Mouse (Mus musculus): Measurements from ENCODE around the gene Gm5460. TPM values are rescaled to one million over a fixed set of nuclear protein-coding genes. Genes with fewer than 3 reads are reported as not detected.

Gene Gm5460
- polyA plus RNA-seq, 2 experiments = not detected

DNA sequence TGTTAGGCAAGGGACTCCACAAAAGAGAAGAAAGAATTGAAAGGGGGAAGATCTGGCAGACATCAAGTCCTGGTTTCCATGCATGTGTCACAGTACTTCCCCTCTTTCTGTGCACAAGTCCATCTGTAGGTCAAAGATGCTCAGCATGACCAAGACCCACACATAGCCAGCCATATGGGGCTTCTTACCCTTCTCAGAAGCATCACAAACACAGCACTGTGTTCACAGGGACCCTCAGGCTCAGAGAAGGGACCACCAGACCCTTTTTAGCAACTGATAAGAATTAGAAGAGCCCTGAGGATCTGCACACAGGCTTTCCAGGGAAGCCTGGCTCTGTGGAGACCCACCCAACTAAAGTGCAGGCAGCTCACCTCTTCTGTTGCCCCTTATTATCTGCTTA, 16.5 kb upstream of the Gm5460 start:
- DNase-seq (ENCODE audit: low read depth in 3 of 3, low spot score in 3 of 3) = no peak
- no peak for ATAC-seq (ENCODE audit: insufficient read depth)

DNA sequence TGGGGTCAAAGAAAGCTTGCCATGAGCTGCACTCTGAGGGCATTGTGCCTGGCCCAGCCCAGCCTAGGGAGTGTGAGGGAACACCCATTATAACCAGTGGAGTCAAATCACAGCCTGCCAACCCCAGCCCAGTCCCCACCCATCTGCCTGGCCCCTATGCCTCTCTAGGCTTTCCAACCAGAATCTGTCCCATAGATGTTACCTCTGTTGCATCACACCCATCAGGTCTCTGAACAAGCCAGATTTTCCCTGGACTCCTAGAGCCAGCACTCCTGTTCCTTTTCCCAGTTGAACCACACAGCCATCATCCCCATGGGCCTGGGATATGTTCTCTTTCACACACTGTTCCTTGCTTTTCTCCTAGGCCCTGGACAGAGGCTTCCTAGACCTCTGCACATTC, 15.1 kb upstream of the Gm5460 start:
- no peaks in the 10 kb centered on the region for H3K36me3 ChIP-seq (replicated peaks; ENCODE audit: control insufficient read depth, insufficient read depth, low read depth)
- no peak overlapping the region for H3K4me2 ChIP-seq (ENCODE audit: low read depth)
- ATAC-seq (ENCODE audit: insufficient read depth) = no peak
- no peak overlapping the region for H3K27ac ChIP-seq
- no peaks in the 10 kb centered on the region for H3K27me3 ChIP-seq (ENCODE audit: control insufficient read depth, insufficient read depth, low read length)
- TF ChIP-seq EP300 (IDR thresholded peaks at IDR 0.05; ENCODE audit: low read depth) = no peak
- TF ChIP-seq CTCF (IDR thresholded peaks at IDR 0.05; ENCODE audit: low read depth) = no peak
- no peak overlapping the region for H3K9ac ChIP-seq (replicated peaks)
- no peaks in the 10 kb centered on the region for H3K9me3 ChIP-seq (ENCODE audit: control insufficient read depth, low read length)
- H3K4me3 ChIP-seq (ENCODE audit: insufficient read depth in 1 of 2, low read depth in 2 of 2, low read length in 2 of 2) = no peak overlapping the region
- no peaks in the 10 kb centered on the region for H3K4me1 ChIP-seq (replicated peaks; ENCODE audit: control insufficient read depth in 2 of 2, insufficient read depth in 2 of 2, low read length in 1 of 2)
- DNase-seq (ENCODE audit: low read depth in 3 of 3, low spot score in 3 of 3) = no peak

More for the DNA sequence above, 16.5 kb upstream of the Gm5460 start:
- Histone ChIP-seq H3K4me2 (ENCODE audit: low read depth) (no peak overlapping the region), H3K36me3 (replicated peaks; ENCODE audit: control insufficient read depth, insufficient read depth, low read depth) (no peaks in the 10 kb centered on the region), H3K9me3 (ENCODE audit: control insufficient read depth, low read length) (no peaks in the 10 kb centered on the region), H3K27ac (no peak overlapping the region), H3K4me1 (replicated peaks; ENCODE audit: control insufficient read depth in 2 of 2, insufficient read depth in 2 of 2, low read length in 1 of 2) (no peaks in the 10 kb centered on the region), H3K9ac (replicated peaks) (no peak overlapping the region), H3K4me3 (ENCODE audit: insufficient read depth in 1 of 2, low read depth in 2 of 2, low read length in 2 of 2) (no peak overlapping the region), H3K27me3 (ENCODE audit: control insufficient read depth, insufficient read depth, low read length) (no peaks in the 10 kb centered on the region)
- TF ChIP-seq CTCF (IDR thresholded peaks at IDR 0.05; ENCODE audit: low read depth) = no peak
- TF ChIP-seq EP300 (IDR thresholded peaks at IDR 0.05; ENCODE audit: low read depth) = no peak

DNA sequence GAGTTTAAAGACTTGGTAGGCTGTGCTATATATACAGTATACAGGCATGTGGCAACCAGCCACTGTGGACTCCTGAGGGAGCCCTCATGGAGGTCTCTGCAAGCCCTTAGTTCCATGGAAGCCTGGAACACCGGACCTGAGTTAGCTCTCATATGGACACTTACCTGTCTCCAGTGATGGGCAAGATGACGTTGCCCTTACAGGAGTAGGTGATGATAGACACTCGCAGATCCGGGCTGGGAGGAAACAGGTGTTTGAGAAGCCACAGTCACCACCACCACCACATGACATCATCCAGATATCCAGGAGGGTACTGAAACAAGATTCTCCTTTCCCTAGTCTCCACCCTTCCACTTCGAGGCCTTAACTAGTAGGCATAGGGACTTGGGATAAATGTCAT, 14.2 kb upstream of the Gm5460 start:
- TF ChIP-seq CTCF (IDR thresholded peaks at IDR 0.05; ENCODE audit: low read depth) = no peak
- no peak for TF ChIP-seq EP300 (IDR thresholded peaks at IDR 0.05; ENCODE audit: low read depth)
- H3K4me2 ChIP-seq (ENCODE audit: low read depth) = no peak overlapping the region
- H3K9me3 ChIP-seq (ENCODE audit: control insufficient read depth, low read length) = no peaks in the 10 kb centered on the region
- no peaks in the 10 kb centered on the region for H3K36me3 ChIP-seq (replicated peaks; ENCODE audit: control insufficient read depth, insufficient read depth, low read depth)
- H3K4me1 ChIP-seq (replicated peaks; ENCODE audit: control insufficient read depth in 2 of 2, insufficient read depth in 2 of 2, low read length in 1 of 2) = no peaks in the 10 kb centered on the region
- DNase-seq (ENCODE audit: low read depth in 3 of 3, low spot score in 3 of 3) = no peak
- H3K27ac ChIP-seq = no peak overlapping the region
- no peaks in the 10 kb centered on the region for H3K27me3 ChIP-seq (ENCODE audit: control insufficient read depth, insufficient read depth, low read length)
- no peak overlapping the region for H3K9ac ChIP-seq (replicated peaks)
- ATAC-seq (ENCODE audit: insufficient read depth) = no peak
- H3K4me3 ChIP-seq (ENCODE audit: insufficient read depth in 1 of 2, low read depth in 2 of 2, low read length in 2 of 2) = no peak overlapping the region
- WGBS (ENCODE audit: insufficient replicate concordance) = 52% methylated on average over 5 of the region's 5 CpGs

DNA sequence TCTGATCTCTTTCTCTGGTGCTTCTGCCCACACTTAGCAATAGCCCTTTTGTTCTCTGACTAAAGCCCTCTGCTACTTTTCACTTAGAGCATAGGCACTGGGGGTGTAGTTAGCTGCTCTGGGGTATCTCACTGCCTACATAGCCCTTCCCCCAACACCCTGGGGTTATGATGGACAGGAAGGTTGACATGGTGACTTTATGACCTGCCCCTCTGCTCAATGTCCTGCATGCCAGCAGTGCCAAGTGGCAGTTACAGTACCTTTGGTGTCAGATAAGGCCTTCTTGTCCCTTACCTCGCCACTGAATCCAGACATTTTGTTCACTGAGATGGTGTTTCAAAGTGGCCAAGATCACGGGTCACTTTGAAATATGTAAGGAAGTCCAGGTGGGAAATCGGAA, 1.5 kb upstream of the Gm5460 start, which contains the start of gene Gm30083:
TSS of gene Gm30083 (minus strand) at position 120 of the 400 bp plus-strand sequence.
- H3K36me3 ChIP-seq (replicated peaks; ENCODE audit: control insufficient read depth, insufficient read depth, low read depth) = no peaks in the 10 kb centered on the region
- no peaks in the 10 kb centered on the region for H3K4me1 ChIP-seq (replicated peaks; ENCODE audit: control insufficient read depth in 2 of 2, insufficient read depth in 2 of 2, low read length in 1 of 2)
- H3K27ac ChIP-seq = no peak within 1 kb of the TSS
- 49% methylated on average over 3 of the region's 3 CpGs for WGBS (ENCODE audit: insufficient replicate concordance)
- H3K4me3 ChIP-seq (ENCODE audit: insufficient read depth in 1 of 2, low read depth in 2 of 2, low read length in 2 of 2) = no peak within 1 kb of the TSS
- DNase-seq (ENCODE audit: low read depth in 3 of 3, low spot score in 3 of 3) (no peak), ATAC-seq (ENCODE audit: insufficient read depth) (no peak)
- H3K9ac ChIP-seq (replicated peaks) = no peak within 1 kb of the TSS
- H3K4me2 ChIP-seq (ENCODE audit: low read depth) = no peak within 1 kb of the TSS
- H3K9me3 ChIP-seq (ENCODE audit: control insufficient read depth, low read length) = no peaks in the 10 kb centered on the region
- TF ChIP-seq CTCF (IDR thresholded peaks at IDR 0.05; ENCODE audit: low read depth) (no peak), EP300 (IDR thresholded peaks at IDR 0.05; ENCODE audit: low read depth) (no peak)
- H3K27me3 ChIP-seq (ENCODE audit: control insufficient read depth, insufficient read depth, low read length) = no peaks in the 10 kb centered on the region

DNA sequence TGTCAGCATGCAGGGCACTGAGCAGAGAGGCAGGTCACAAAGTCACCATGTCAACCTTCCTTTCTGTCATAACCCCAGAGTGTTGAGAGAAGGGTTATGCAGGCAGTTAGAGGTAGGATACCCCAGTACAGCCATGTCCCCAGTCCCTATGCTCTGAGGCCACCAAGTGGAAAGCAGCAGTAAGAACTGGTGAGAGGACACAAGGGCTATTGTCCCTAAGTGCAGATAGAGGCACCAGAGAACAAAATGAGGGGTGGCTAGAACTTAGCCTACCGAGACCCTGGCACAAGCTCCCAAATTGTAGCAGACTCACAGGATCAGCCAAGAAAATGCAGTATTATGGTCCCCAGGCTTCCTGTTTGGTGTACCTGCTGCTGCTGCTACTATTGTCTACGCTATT, 380 bp downstream of the Gm5460 start:
- Histone ChIP-seq H3K9me3 (ENCODE audit: control insufficient read depth, low read length) (no peaks in the 10 kb centered on the region), H3K27me3 (ENCODE audit: control insufficient read depth, insufficient read depth, low read length) (no peaks in the 10 kb centered on the region), H3K36me3 (replicated peaks; ENCODE audit: control insufficient read depth, insufficient read depth, low read depth) (no peaks in the 10 kb centered on the region), H3K4me3 (ENCODE audit: insufficient read depth in 1 of 2, low read depth in 2 of 2, low read length in 2 of 2) (no peak overlapping the region), H3K9ac (replicated peaks) (no peak overlapping the region), H3K4me1 (replicated peaks; ENCODE audit: control insufficient read depth in 2 of 2, insufficient read depth in 2 of 2, low read length in 1 of 2) (no peaks in the 10 kb centered on the region), H3K27ac (no peak overlapping the region), H3K4me2 (ENCODE audit: low read depth) (no peak overlapping the region)
- TF ChIP-seq EP300 (IDR thresholded peaks at IDR 0.05; ENCODE audit: low read depth) = no peak
- no peak for TF ChIP-seq CTCF (IDR thresholded peaks at IDR 0.05; ENCODE audit: low read depth)
- 56% methylated on average over 2 of the region's 2 CpGs for WGBS (ENCODE audit: insufficient replicate concordance)
- no peak for ATAC-seq (ENCODE audit: insufficient read depth)
- no peak for DNase-seq (ENCODE audit: low read depth in 3 of 3, low spot score in 3 of 3)

Data from liver, embryonic 14.5 days (tissue).